Mouse (Mus musculus) kidney, adult 2 months (tissue): ENCODE measurements at regions not wholly inside any gene's neighbourhood (a gene's known extent, or its start where the extent isn't known, plus 50 kb on each side); places are given as distances from the start of the nearest gene placed in this dataset.

Source experiments
- DNase-seq: peaks from one replicate; pipeline ENCODE4 v3.0.0; 2021
- H3K27ac ChIP-seq: fragments of 200-500 bp; 2 replicates; pipeline ENCODE4 v1.5.1; 2012; ENCODE audit warnings: low read depth, low read length, control low read depth, inconsistent platforms; ENCODE audit not compliant: insufficient read depth
- H3K27me3 ChIP-seq: fragments of 200-500 bp; replicated peaks from 2 replicates; pipeline ENCODE4 v1.6.1; 2012; ENCODE audit warnings: mild to moderate bottlenecking, moderate library complexity, low read length, inconsistent platforms; ENCODE audit not compliant: control insufficient read depth, insufficient read depth
- H3K36me3 ChIP-seq: fragments of 200-500 bp; 2 replicates; pipeline ENCODE4 v1.6.1; 2012; ENCODE audit warnings: mild to moderate bottlenecking, moderate library complexity, low read length, inconsistent platforms; ENCODE audit not compliant: control insufficient read depth, insufficient read depth
- H3K4me1 ChIP-seq: fragments of 200-500 bp; 2 replicates; pipeline ENCODE4 v1.6.1; 2011; ENCODE audit warnings: low read length; ENCODE audit not compliant: control insufficient read depth, insufficient read depth
- H3K4me3 ChIP-seq: fragments of 200-500 bp; 2 replicates; pipeline ENCODE4 v1.5.1; 2011; ENCODE audit warnings: mild to moderate bottlenecking, low read depth, low read length, control low read depth; ENCODE audit not compliant: insufficient read depth
- CTCF ChIP-seq: fragments of 200-500 bp; conservative IDR thresholded peaks from 2 replicates; pipeline ENCODE4 v1.5.1; 2011; ENCODE audit warnings: low read depth, mild to moderate bottlenecking, control low read depth, low read length, moderate library complexity, mixed read lengths; ENCODE audit not compliant: insufficient read depth, insufficient read length
- POLR2A ChIP-seq: fragments of 200-500 bp; IDR thresholded peaks from one replicate; pipeline ENCODE4 v1.6.1; 2011; ENCODE audit warnings: low read depth, low read length, control low read depth
- WGBS: fragments of 180-500 bp; shearing (Covaris S2); methylation state at CpG from one replicate; pipeline ENCODE4 v1.1.7; 2018; 5-methylcytosine and 5-hydroxymethylcytosine counted together

GRCm38 (mm10) chr9:91964051-91964450 is 228.7 kb upstream of the Plscr5 start:
- no peak overlapping the region for H3K4me3 ChIP-seq
- H3K36me3 ChIP-seq = no peaks in the 10 kb centered on the region
- H3K27me3 ChIP-seq = no peaks in the 10 kb centered on the region
- H3K27ac ChIP-seq = no peak overlapping the region
- no peaks in the 10 kb centered on the region for H3K4me1 ChIP-seq
- DNase-seq = no peak
- 81% methylated on average over 2 of the region's 2 CpGs for WGBS
- TF ChIP-seq POLR2A = no peak
- TF ChIP-seq CTCF = no peak

GRCm38 (mm10) chr9:91962726-91963125 is 230.0 kb upstream of the Plscr5 start:
- H3K36me3 ChIP-seq = no peaks in the 10 kb centered on the region
- no peaks in the 10 kb centered on the region for H3K4me1 ChIP-seq
- no peak overlapping the region for H3K4me3 ChIP-seq
- no peak for DNase-seq
- TF ChIP-seq CTCF = no peak
- TF ChIP-seq POLR2A = no peak
- no peaks in the 10 kb centered on the region for H3K27me3 ChIP-seq
- no peak overlapping the region for H3K27ac ChIP-seq
- WGBS = 94% methylated on average over 1 of the region's 1 CpGs

- Histone ChIP-seq H3K27me3 (no peaks in the 10 kb centered on the region), H3K4me3 (no peak overlapping the region), H3K4me1 (no peaks in the 10 kb centered on the region), H3K27ac (no peak overlapping the region), H3K36me3 (no peaks in the 10 kb centered on the region)
- 56% methylated on average over 1 of the region's 1 CpGs for WGBS
- no peak for DNase-seq
- TF ChIP-seq POLR2A (no peak), CTCF (no peak)
Measured at GRCm38 (mm10) chr9:91961666-91962065, 231.1 kb upstream of the Plscr5 start.

GRCm38 (mm10) chr9:91960556-91961325 is 232.0 kb upstream of the Plscr5 start:
- Histone ChIP-seq H3K27me3 (no peaks in the 10 kb centered on the region), H3K4me3 (no peak overlapping the region), H3K27ac (no peak overlapping the region), H3K36me3 (no peaks in the 10 kb centered on the region), H3K4me1 (no peaks in the 10 kb centered on the region)
- WGBS = 82% methylated on average over 14 of the region's 14 CpGs
- TF ChIP-seq POLR2A = no peak
- no peak for TF ChIP-seq CTCF
- no peak for DNase-seq

- no peaks in the 10 kb centered on the region for H3K27me3 ChIP-seq
- 13% methylated on average over 1 of the region's 1 CpGs for WGBS
- H3K27ac ChIP-seq = no peak overlapping the region
- no peaks in the 10 kb centered on the region for H3K36me3 ChIP-seq
- no peak for DNase-seq
- no peak overlapping the region for H3K4me3 ChIP-seq
- TF ChIP-seq CTCF (no peak), POLR2A (no peak)
- no peaks in the 10 kb centered on the region for H3K4me1 ChIP-seq
Measured at GRCm38 (mm10) chr9:91959592-91959991, 233.1 kb upstream of the Plscr5 start.

GRCm38 (mm10) chr9:91959076-91959475 is 233.7 kb upstream of the Plscr5 start:
- TF ChIP-seq CTCF (no peak), POLR2A (no peak)
- 72% methylated on average over 3 of the region's 3 CpGs for WGBS
- H3K36me3 ChIP-seq = no peaks in the 10 kb centered on the region
- no peak overlapping the region for H3K4me3 ChIP-seq
- no peak overlapping the region for H3K27ac ChIP-seq
- H3K4me1 ChIP-seq = no peaks in the 10 kb centered on the region
- DNase-seq = no peak
- no peaks in the 10 kb centered on the region for H3K27me3 ChIP-seq

GRCm38 (mm10) chr9:91958421-91958820 is 234.3 kb upstream of the Plscr5 start:
- H3K4me1 ChIP-seq = no peaks in the 10 kb centered on the region
- no peak overlapping the region for H3K27ac ChIP-seq
- 47% methylated on average over 3 of the region's 3 CpGs for WGBS
- no peaks in the 10 kb centered on the region for H3K36me3 ChIP-seq
- no peak for TF ChIP-seq POLR2A
- no peak for TF ChIP-seq CTCF
- H3K4me3 ChIP-seq = no peak overlapping the region
- no peaks in the 10 kb centered on the region for H3K27me3 ChIP-seq
- no peak for DNase-seq
